Mouse (Mus musculus) stomach, embryonic 14.5 days (tissue): ENCODE results near the gene Col19a1. TPM values are rescaled to one million over a fixed set of nuclear protein-coding genes. Genes with fewer than 3 reads are reported as not detected.

Experiments
- ATAC-seq: fragments of 200-750 bp; cut with Nextera tagmentation; 2 replicates; pipeline ENCODE4 v1.8.0; 2017; ENCODE audit warnings: low read depth, moderate TSS enrichment; ENCODE audit not compliant: insufficient number of reproducible peaks, insufficient read depth, low FRiP score
- H3K27ac ChIP-seq: fragments of 300-500 bp; sonication (generic); 2 replicates; pipeline ENCODE4 v1.5.1; 2014; ENCODE audit warnings: mild to moderate bottlenecking, low read length, moderate library complexity, mixed read lengths
- H3K27me3 ChIP-seq: fragments of 300-500 bp; sonication (generic); 2 replicates; pipeline ENCODE4 v1.6.1; 2014; ENCODE audit warnings: low read length, control low read depth, mixed read lengths; ENCODE audit not compliant: control insufficient read depth, insufficient read depth
- H3K36me3 ChIP-seq: fragments of 300-500 bp; sonication (generic); 2 replicates; pipeline ENCODE4 v1.6.1; 2014; ENCODE audit warnings: mild to moderate bottlenecking, control low read depth, low read length, moderate library complexity, mixed read lengths; ENCODE audit not compliant: control insufficient read depth, insufficient read depth
- H3K4me1 ChIP-seq: fragments of 300-500 bp; sonication (generic); 2 replicates; pipeline ENCODE4 v1.6.1; 2014; ENCODE audit warnings: low read length, control low read depth, mixed read lengths; ENCODE audit not compliant: control insufficient read depth, insufficient read depth
- H3K4me2 ChIP-seq: fragments of 300-500 bp; sonication (generic); replicated peaks from 2 replicates; pipeline ENCODE4 v1.6.1; 2014; ENCODE audit warnings: low read depth, low read length, control low read depth
- H3K4me3 ChIP-seq: fragments of 300-500 bp; sonication (generic); 2 replicates; pipeline ENCODE4 v1.5.1; 2014; ENCODE audit warnings: low read depth, low read length, control low read depth
- H3K9ac ChIP-seq: fragments of 300-500 bp; sonication (generic); replicated peaks from 2 replicates; pipeline ENCODE4 v1.6.1; 2014; ENCODE audit warnings: low read depth, mild to moderate bottlenecking, control low read depth, low read length, moderate library complexity, mixed read lengths
- H3K9me3 ChIP-seq: fragments of 300-500 bp; sonication (generic); 2 replicates; pipeline ENCODE4 v1.6.1; 2016; ENCODE audit warnings: low read depth, low read length, control low read depth; ENCODE audit not compliant: control insufficient read depth
- WGBS: fragments of 180-500 bp; shearing (Covaris S2); extraction: QIAGEN DNeasy Blood & Tissue Kit; methylation state at CpG from one replicate; pipeline ENCODE4 v1.1.7; 2014; 5-methylcytosine and 5-hydroxymethylcytosine counted together
- polyA plus RNA-seq: library from polyadenylated mRNA; unstranded; fragments of >200 nt; fragmentation: Nextera tagmentation; extraction: Ambion mirVana; gene quantifications from 2 replicates; pipeline ENCODE4 v1.2.1, GENCODE M21; 2014

Col19a1 gene
- polyA plus RNA-seq, 1 experiment from 2014 or later, result 4.1 TPM

DNA sequence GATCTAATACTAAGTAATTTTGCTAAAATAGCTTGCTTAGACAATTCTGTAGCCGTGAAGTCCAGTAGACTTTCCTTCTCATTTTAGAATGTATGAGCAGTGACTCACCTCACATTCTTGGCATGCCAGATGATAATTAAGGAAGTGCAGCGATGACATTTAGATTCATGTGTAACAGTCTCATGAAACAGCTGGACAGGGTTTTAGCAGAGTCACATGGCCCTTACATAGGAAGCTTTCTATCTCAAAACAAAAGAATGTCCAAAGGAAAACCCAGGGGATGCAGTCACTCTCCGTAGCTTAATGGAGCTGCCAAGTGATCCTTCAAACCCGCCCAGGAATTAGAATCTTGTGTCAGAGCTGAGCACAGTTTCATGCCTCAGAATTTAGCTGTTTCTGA lies 33.8 kb downstream of the Col19a1 start:
- no peak overlapping the region for H3K9ac ChIP-seq
- H3K27ac ChIP-seq, result no peak overlapping the region
- no peak overlapping the region for H3K4me3 ChIP-seq
- 11% methylated on average over 4 of the region's 4 CpGs for WGBS
- H3K27me3 ChIP-seq, result no peaks in the 10 kb centered on the region
- ATAC-seq, result no peak
- 0 out of 2 replicates have a peak, but pooled peaks cover 3% of the 10 kb centered on the region for H3K4me1 ChIP-seq
- no peaks in the 10 kb centered on the region for H3K9me3 ChIP-seq
- no peak overlapping the region for H3K4me2 ChIP-seq
- H3K36me3 ChIP-seq, result no peaks in the 10 kb centered on the region

DNA sequence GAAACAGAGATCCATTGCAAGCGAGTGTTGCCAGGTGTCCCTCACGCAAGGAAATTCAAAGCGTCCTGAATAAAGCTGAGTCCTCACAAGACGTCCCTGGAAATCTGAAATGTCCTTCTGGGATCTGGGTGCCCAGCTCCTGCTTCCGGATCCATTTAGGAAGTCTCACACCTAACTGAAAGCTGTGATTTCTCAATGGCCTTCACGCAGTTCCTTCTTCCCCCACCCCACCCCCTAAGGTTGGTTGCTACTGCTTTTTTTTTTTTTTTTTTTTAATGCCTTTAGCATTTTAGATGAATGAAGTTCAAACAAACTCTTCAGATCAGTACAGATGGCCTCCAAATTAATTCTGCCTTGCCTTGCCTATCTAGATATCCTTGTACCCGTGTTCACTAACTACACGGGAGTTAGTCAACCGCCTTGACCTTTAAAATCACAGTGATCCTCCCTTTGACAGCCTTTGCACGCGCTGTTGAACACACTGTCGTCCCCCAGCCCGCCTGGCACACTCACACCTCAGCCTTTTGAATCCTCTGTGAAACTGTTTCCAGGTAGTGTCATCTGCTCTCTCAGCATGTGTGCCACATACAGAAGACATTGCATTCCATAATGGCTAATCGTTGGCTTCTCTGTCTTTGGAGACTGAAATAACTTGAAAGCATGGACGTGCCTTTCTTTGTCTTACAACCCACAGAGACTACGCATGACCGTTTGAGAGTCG lies 36.6 kb downstream of the Col19a1 start:
- H3K9ac ChIP-seq, result no peak overlapping the region
- 0 out of 2 replicates have a peak, but pooled peaks cover 3% of the 10 kb centered on the region for H3K4me1 ChIP-seq
- H3K27ac ChIP-seq, result no peak overlapping the region
- no peak overlapping the region for H3K4me2 ChIP-seq
- H3K27me3 ChIP-seq, result no peaks in the 10 kb centered on the region
- 73% methylated on average over 18 of the region's 18 CpGs for WGBS
- H3K36me3 ChIP-seq, result no peaks in the 10 kb centered on the region
- ATAC-seq, result no peak
- H3K4me3 ChIP-seq, result no peak overlapping the region
- no peaks in the 10 kb centered on the region for H3K9me3 ChIP-seq

DNA sequence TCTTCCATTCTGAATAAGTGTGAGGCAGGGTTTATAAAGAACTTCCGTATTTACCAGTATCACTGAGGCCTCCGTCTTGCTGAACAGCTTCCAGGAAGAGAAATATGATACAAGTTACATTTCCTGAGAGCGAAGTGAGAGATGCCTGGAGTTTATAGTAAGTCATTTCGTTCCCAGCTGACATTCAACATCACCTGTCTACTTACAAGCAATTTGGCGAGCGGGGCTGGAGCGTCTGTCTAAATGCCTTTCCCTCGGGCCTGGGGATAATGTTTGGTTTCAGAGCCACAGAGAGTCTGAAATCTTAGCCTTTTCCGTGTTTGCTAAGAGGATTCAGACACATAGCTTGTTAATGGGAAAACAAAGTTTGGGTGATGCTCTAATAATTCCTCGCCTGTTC lies 37.2 kb downstream of the Col19a1 start:
- Histone ChIP-seq H3K27me3 (no peaks in the 10 kb centered on the region), H3K9ac (no peak overlapping the region), H3K27ac (no peak overlapping the region), H3K4me1 (0 out of 2 replicates have a peak, but pooled peaks cover 3% of the 10 kb centered on the region), H3K4me3 (no peak overlapping the region), H3K4me2 (no peak overlapping the region), H3K9me3 (no peaks in the 10 kb centered on the region), H3K36me3 (no peaks in the 10 kb centered on the region)
- no peak for ATAC-seq
- 29% methylated on average over 10 of the region's 10 CpGs for WGBS

DNA sequence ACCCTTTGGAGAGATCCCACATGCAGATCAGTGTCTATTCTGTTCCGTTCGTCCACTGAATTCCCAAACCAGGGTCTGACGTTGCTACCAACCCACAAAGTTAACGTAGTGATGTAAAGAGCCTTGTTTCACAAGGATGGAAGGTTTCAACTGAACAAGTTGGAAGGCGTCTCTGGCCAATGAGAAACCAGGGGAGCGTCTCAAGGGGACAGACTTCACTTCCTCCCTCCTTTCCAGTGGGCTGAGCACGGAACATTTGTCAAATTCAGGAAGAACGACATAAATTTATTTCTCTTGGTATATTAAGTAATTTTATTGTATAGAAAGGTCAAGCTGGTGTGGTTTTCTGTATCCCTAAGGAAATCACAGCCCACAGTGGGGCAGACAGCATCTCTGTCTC lies 38.2 kb downstream of the Col19a1 start:
- no peak overlapping the region for H3K4me3 ChIP-seq
- H3K27me3 ChIP-seq, result no peaks in the 10 kb centered on the region
- H3K36me3 ChIP-seq, result no peaks in the 10 kb centered on the region
- H3K4me1 ChIP-seq, result 0 out of 2 replicates have a peak, but pooled peaks cover 3% of the 10 kb centered on the region
- no peaks in the 10 kb centered on the region for H3K9me3 ChIP-seq
- ATAC-seq, result no peak
- H3K4me2 ChIP-seq, result no peak overlapping the region
- H3K9ac ChIP-seq, result no peak overlapping the region
- H3K27ac ChIP-seq, result no peak overlapping the region
- 81% methylated on average over 8 of the region's 8 CpGs for WGBS

DNA sequence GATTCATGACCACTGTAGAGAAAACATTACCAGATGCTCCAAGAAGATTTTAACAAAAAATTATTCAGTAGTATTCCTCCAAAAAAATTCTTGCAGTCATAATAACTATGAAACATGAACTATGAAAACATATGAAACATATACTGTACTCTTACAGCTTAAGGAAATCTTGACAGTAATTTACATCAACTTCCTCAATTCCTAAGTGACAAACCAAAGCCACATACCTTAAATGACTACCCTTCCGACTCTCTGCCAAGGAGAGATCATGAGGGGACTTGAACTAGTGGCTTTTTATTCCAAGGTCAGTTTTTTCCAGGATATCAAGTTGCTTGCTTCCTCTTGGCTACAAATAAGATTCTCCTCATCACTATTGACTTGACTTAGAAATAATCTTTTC lies 39.7 kb downstream of the Col19a1 start:
- H3K27ac ChIP-seq, result no peak overlapping the region

DNA sequence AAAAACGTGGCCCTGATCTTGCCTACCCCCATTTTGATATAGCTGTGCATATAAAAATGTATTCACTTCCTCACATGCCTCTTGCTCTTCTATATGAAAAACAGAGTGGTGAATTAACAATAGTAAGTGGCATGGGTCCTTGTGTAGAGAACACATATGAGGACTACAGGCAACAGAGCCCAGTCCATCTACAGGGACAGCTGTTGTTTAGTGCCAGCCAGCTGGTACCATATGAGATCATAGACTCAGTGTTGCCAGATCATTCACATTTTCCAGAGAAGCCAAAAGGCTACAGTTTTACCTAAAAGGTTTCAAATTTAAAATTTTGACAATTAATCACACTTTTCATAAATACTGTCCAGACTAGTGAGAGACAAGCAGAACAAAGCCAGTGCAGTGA lies 47.4 kb downstream of the Col19a1 start:
- no peaks in the 10 kb centered on the region for H3K9me3 ChIP-seq
- WGBS, result 65% methylated on average over 1 of the region's 1 CpGs
- H3K4me1 ChIP-seq, result no peaks in the 10 kb centered on the region
- no peaks in the 10 kb centered on the region for H3K36me3 ChIP-seq
- no peak overlapping the region for H3K27ac ChIP-seq
- ATAC-seq, result no peak
- H3K4me2 ChIP-seq, result no peak overlapping the region
- H3K4me3 ChIP-seq, result no peak overlapping the region
- no peak overlapping the region for H3K9ac ChIP-seq
- H3K27me3 ChIP-seq, result no peaks in the 10 kb centered on the region

More for the DNA sequence above, 39.7 kb downstream of the Col19a1 start:
- no peak overlapping the region for H3K4me2 ChIP-seq
- 0 out of 2 replicates have a peak, but pooled peaks cover 3% of the 10 kb centered on the region for H3K4me1 ChIP-seq
- 78% methylated on average over 1 of the region's 1 CpGs for WGBS
- no peaks in the 10 kb centered on the region for H3K9me3 ChIP-seq
- H3K4me3 ChIP-seq, result no peak overlapping the region
- no peaks in the 10 kb centered on the region for H3K27me3 ChIP-seq
- no peak for ATAC-seq
- H3K36me3 ChIP-seq, result no peaks in the 10 kb centered on the region
- no peak overlapping the region for H3K9ac ChIP-seq

DNA sequence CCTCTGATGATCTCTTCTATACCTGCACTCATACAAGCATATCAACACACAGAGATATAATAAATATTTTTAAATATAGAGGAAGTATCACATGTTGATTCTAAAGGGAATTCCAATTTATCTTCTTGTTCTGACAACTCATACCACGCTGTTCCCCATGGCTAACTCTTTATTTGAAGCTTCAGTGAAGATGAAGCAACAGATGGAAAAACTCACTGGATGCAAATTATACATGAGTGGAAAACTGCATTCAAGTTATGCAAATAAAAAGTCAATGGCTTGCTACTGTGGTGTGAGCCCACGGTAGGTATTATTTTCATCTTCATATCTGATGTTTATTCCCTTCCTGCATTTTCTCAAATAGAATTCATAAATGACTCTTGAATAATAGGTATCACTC lies 60.1 kb downstream of the Col19a1 start:
- no peaks in the 10 kb centered on the region for H3K9me3 ChIP-seq
- H3K9ac ChIP-seq, result no peak overlapping the region
- no peak for ATAC-seq
- no peaks in the 10 kb centered on the region for H3K4me1 ChIP-seq
- H3K36me3 ChIP-seq, result no peaks in the 10 kb centered on the region
- no peak overlapping the region for H3K4me3 ChIP-seq
- H3K4me2 ChIP-seq, result no peak overlapping the region
- no peak overlapping the region for H3K27ac ChIP-seq
- no peaks in the 10 kb centered on the region for H3K27me3 ChIP-seq
- 51% methylated on average over 2 of the region's 2 CpGs for WGBS

DNA sequence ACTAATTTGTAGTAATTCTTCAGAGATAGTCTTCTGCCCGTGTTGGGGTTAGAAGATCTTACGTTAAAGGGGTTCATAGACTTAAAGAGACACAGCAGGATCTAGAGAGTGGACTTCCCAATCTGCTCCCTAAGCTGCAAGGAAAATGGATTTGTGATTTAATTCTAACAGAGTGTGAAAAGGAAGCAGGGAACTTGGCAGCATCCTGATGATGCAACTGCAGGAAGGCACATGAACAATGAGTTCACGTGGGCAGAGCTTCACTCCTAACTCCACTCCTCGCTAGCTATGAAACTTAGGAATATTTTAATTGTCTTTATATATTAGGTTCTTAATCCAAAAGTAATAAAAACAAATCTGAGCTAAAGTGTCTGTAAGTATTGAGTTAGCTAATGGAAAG lies 69.8 kb downstream of the Col19a1 start:
- Histone ChIP-seq H3K4me1 (no peaks in the 10 kb centered on the region), H3K4me2 (no peak overlapping the region), H3K9ac (no peak overlapping the region), H3K27me3 (no peaks in the 10 kb centered on the region), H3K9me3 (no peaks in the 10 kb centered on the region), H3K36me3 (no peaks in the 10 kb centered on the region), H3K27ac (no peak overlapping the region), H3K4me3 (no peak overlapping the region)
- 82% methylated on average over 4 of the region's 4 CpGs for WGBS
- ATAC-seq, result no peak

DNA sequence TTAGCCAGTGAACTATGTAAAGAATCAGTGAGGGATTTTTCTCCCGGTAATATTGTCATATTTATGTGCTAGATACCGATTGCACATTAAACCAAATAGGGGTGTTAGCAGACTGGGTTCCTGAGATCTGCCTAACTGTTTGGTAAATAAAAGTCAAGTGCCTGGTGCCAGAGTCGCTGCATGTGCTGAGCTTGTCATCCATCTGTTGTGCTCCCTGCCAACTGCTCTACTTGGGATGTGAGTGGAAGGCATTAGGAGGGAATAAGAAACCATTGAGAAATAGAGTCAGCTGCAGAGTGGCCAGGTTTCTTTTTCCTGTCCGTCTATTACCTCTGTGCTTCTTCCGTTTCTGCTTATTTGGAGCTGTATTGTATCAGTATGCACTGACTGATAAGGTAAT lies 71.9 kb downstream of the Col19a1 start:
- Histone ChIP-seq H3K9me3 (no peaks in the 10 kb centered on the region), H3K4me1 (no peaks in the 10 kb centered on the region), H3K9ac (no peak overlapping the region), H3K36me3 (no peaks in the 10 kb centered on the region), H3K4me3 (no peak overlapping the region), H3K4me2 (no peak overlapping the region), H3K27me3 (no peaks in the 10 kb centered on the region), H3K27ac (no peak overlapping the region)
- no peak for ATAC-seq
- 84% methylated on average over 5 of the region's 5 CpGs for WGBS
